Mouse (Mus musculus) stomach, postnatal 0 days (tissue): Measurements from ENCODE around the gene Tmem106a. TPM values are rescaled to one million over a fixed set of nuclear protein-coding genes. Genes with fewer than 3 reads are reported as not detected.
A peak's percentile ranks its signal among the peaks of the same experiment; 100 is the strongest.
"Not testable (repeated sequence)": the region's sequence is repeated elsewhere in the genome, so short reads cannot be mapped to it uniquely, and the experiment has no call there.

ENCODE experiments used
- ATAC-seq: fragments of 200-750 bp; cut with Nextera tagmentation; 2 replicates; pipeline ENCODE4 v1.8.0; 2017; ENCODE audit not compliant: low FRiP score, low TSS enrichment
- DNase-seq: peaks from one replicate; pipeline ENCODE4 v3.0.0-alpha.2; 2016; ENCODE audit warnings: low spot score
- H3K27ac ChIP-seq: fragments of 300-500 bp; sonication (generic); replicated peaks from 2 replicates; pipeline ENCODE4 v1.5.1; 2014; ENCODE audit warnings: mild to moderate bottlenecking, control low read depth
- H3K27me3 ChIP-seq: fragments of 300-500 bp; sonication (generic); 2 replicates; pipeline ENCODE4 v1.6.1; 2014; ENCODE audit warnings: low read length; ENCODE audit not compliant: control insufficient read depth, insufficient read depth
- H3K36me3 ChIP-seq: fragments of 300-500 bp; sonication (generic); 2 replicates; pipeline ENCODE4 v1.6.1; 2014; ENCODE audit warnings: low read length, mixed read lengths; ENCODE audit not compliant: control insufficient read depth, insufficient read depth
- H3K4me1 ChIP-seq: fragments of 300-500 bp; sonication (generic); replicated peaks from 2 replicates; pipeline ENCODE4 v1.6.1; 2014; ENCODE audit warnings: antibody characterized with exemption; ENCODE audit not compliant: control insufficient read depth, insufficient read depth
- H3K4me2 ChIP-seq: fragments of 300-500 bp; sonication (generic); replicated peaks from 2 replicates; pipeline ENCODE4 v1.6.1; 2014; ENCODE audit warnings: low read depth, mild to moderate bottlenecking, control low read depth, moderate library complexity
- H3K4me3 ChIP-seq: fragments of 300-500 bp; sonication (generic); 2 replicates; pipeline ENCODE4 v1.5.1; 2014; ENCODE audit warnings: low read depth, low read length, control low read depth
- H3K9ac ChIP-seq: fragments of 300-500 bp; sonication (generic); 2 replicates; pipeline ENCODE4 v1.6.1; 2014; ENCODE audit warnings: mild to moderate bottlenecking, low read length, control low read depth, mixed read lengths
- H3K9me3 ChIP-seq: fragments of 300-500 bp; sonication (generic); 2 replicates; pipeline ENCODE4 v1.6.1; 2016; ENCODE audit warnings: low read length; ENCODE audit not compliant: control insufficient read depth
- CTCF ChIP-seq: IDR thresholded peaks from 2 replicates; pipeline ENCODE4 v1.5.1; 2016; ENCODE audit warnings: antibody characterized with exemption, low read depth, mild to moderate bottlenecking, moderate library complexity
- EP300 ChIP-seq: optimal IDR thresholded peaks from 2 replicates; pipeline ENCODE3; 2016; ENCODE audit warnings: antibody characterized with exemption
- WGBS: fragments of 180-500 bp; shearing (Covaris S2); extraction: QIAGEN DNeasy Blood & Tissue Kit; methylation state at CpG from one replicate; pipeline ENCODE4 v1.1.7; 2014; 5-methylcytosine and 5-hydroxymethylcytosine counted together
- polyA plus RNA-seq: library from polyadenylated mRNA; unstranded; fragments of >200 nt; fragmentation: Nextera tagmentation; extraction: Ambion mirVana; gene quantifications from 2 replicates; pipeline ENCODE4 v1.2.1, GENCODE M21; 2015

Tmem106a gene
- polyA plus RNA-seq, 1 experiment from 2014 or later: 10.0 TPM

GRCm38 (mm10) chr11:101617849-101618248 is 35.8 kb downstream of the Tmem106a start:
- Histone ChIP-seq H3K9ac (no peak overlapping the region), H3K36me3 (no peaks in the 10 kb centered on the region), H3K27me3 (no peaks in the 10 kb centered on the region), H3K4me1 (no peaks in the 10 kb centered on the region), H3K27ac (no peak overlapping the region), H3K4me2 (no peak overlapping the region), H3K9me3 (no peaks in the 10 kb centered on the region), H3K4me3 (no peak overlapping the region)
- WGBS: 13% methylated on average over 8 of the region's 8 CpGs
- ATAC-seq (no peak), DNase-seq (peak; percentile 70)
- TF ChIP-seq CTCF (no peak), EP300 (no peak)

- WGBS: 64% methylated on average over 3 of the region's 3 CpGs
- DNase-seq (no peak), ATAC-seq (no peak)
- Histone ChIP-seq H3K36me3 (no peaks in the 10 kb centered on the region), H3K27ac (no peak overlapping the region), H3K4me3 (no peak overlapping the region), H3K9ac (no peak overlapping the region), H3K4me1 (no peaks in the 10 kb centered on the region), H3K9me3 (no peaks in the 10 kb centered on the region), H3K4me2 (no peak overlapping the region), H3K27me3 (no peaks in the 10 kb centered on the region)
- TF ChIP-seq EP300: no peak
- TF ChIP-seq CTCF: no peak
Measured at GRCm38 (mm10) chr11:101618596-101618995, 36.6 kb downstream of the Tmem106a start.

GRCm38 (mm10) chr11:101620022-101620655 is 38.1 kb downstream of the Tmem106a start:
- not testable (repeated sequence) for H3K9ac ChIP-seq, H3K36me3 ChIP-seq, ATAC-seq, H3K4me3 ChIP-seq, H3K9me3 ChIP-seq, H3K4me1 ChIP-seq, H3K27ac ChIP-seq, H3K27me3 ChIP-seq, H3K4me2 ChIP-seq, DNase-seq
- WGBS: 79% methylated on average over 11 of the region's 11 CpGs

GRCm38 (mm10) chr11:101626649-101626994 is 44.6 kb downstream of the Tmem106a start:
- peak overlapping the region; percentile 96 for H3K27ac ChIP-seq
- no peaks in the 10 kb centered on the region for H3K27me3 ChIP-seq
- peak overlapping the region; percentile 73 for H3K9ac ChIP-seq
- H3K36me3 ChIP-seq: no peaks in the 10 kb centered on the region
- ATAC-seq: peak; percentile 12; the same call in 1 of the 2 replicates
- 3% methylated on average over 8 of the region's 8 CpGs for WGBS
- H3K4me2 ChIP-seq: peak overlapping the region; percentile 60
- H3K4me1 ChIP-seq: no peaks in the 10 kb centered on the region
- no peak for DNase-seq
- TF ChIP-seq EP300 (no peak), CTCF (no peak)
- peak overlapping the region; percentile 39 for H3K4me3 ChIP-seq
- H3K9me3 ChIP-seq: no peaks in the 10 kb centered on the region

- WGBS: under 1% methylated on average over 32 of the region's 34 CpGs
- H3K4me2 ChIP-seq: peak within 1 kb of the TSS; percentile 81
- TF ChIP-seq EP300 (peak; percentile 84), CTCF (peak; percentile 8; the same call in 1 of the 2 replicates)
- ATAC-seq (peak; percentile 81), DNase-seq (peak; percentile 83)
- H3K27me3 ChIP-seq: no peaks in the 10 kb centered on the region
- H3K9me3 ChIP-seq: no peaks in the 10 kb centered on the region
- peak within 1 kb of the TSS; percentile 79 for H3K9ac ChIP-seq
- H3K4me3 ChIP-seq: peak within 1 kb of the TSS; percentile 63
- H3K4me1 ChIP-seq: no peaks in the 10 kb centered on the region
- H3K36me3 ChIP-seq: no peaks in the 10 kb centered on the region
- peak within 1 kb of the TSS; percentile 96 for H3K27ac ChIP-seq
Measured at GRCm38 (mm10) chr11:101626995-101627856, 45.2 kb downstream of the Tmem106a start, which contains the start of gene Rdm1. Gene Rdm1, plus strand, starts transcription at chr11:101627195.
